Mouse (Mus musculus) kidney, postnatal 25 days (tissue): ENCODE results near the gene Mier2.
A peak's percentile ranks its signal among the peaks of the same experiment; 100 is the strongest.

ENCODE experiments used
- DNase-seq, 2 experiments: peaks; one replicate each; pipeline ENCODE4 v3.0.0; 2021; ENCODE audit warnings: mixed read lengths in 2 of 2

The Mier2 gene

DNA sequence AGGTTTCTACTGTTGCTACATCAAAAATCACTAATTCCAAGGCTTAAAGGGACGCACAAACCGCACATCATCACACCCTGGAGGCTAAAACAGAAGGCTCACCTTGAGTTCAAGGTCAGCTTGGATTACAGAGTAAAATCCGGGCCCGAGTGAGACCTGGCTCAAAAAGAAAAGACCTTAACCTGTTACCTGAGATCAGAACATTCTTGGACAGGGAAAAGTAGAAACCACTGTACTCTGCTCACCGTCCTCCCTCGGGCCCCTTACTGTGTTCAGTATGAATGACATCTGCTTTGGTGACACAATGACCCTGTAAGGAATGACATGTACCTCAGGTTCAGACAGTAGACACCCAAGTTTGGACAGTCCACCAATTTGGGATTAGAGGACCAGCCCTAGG is 19.8 kb upstream of the Mier2 start:
- DNase-seq: peak in 1 of 2 experiments; percentile 10

- DNase-seq: peak in 1 of 2 experiments; percentile 19
Observed at GRCm38 (mm10) chr10:79574350-79574749, 19.4 kb upstream of the Mier2 start.

DNA sequence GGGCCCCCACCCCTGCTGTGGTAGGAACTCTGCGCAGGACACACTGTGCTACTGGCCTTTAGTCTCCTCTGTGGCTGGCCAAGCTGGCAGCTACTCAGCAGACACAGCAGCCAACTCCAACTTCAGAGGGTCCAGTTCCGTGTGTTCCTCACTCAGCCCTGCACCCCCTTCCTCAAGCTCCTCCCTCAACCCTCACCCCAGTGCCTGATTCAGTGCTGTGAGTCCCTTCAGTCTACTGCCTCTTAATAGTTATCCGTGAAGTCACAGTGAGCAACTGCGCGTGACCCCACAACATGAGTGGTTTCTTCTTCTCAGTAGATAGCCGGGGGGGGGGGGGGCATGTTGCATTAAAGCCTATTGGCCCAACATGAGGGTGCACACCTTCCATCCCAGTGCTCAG is 18.6 kb upstream of the Mier2 start:
- DNase-seq: peak in 1 of 2 experiments; percentile 21

DNA sequence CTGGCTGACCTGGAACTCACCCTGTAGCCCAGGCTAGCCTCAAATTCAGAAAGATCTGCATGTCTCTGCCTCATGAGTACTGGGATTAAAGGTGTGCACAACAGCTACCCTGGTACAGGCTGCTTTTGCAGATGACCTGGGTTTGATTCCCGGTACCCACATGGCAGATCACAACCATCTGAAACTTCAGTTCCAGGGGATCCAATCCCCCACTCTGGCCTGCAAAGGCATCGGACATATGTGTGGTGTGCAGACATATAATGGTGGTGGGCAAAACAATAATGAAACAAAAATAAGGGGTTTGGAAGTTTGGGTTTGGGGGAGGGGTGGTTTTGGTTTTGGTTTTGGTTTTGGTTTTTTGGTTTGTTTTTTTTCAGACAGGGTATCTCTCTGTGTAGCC is 16.3 kb upstream of the Mier2 start:
- DNase-seq: peak in 1 of 2 experiments; percentile 11

DNA sequence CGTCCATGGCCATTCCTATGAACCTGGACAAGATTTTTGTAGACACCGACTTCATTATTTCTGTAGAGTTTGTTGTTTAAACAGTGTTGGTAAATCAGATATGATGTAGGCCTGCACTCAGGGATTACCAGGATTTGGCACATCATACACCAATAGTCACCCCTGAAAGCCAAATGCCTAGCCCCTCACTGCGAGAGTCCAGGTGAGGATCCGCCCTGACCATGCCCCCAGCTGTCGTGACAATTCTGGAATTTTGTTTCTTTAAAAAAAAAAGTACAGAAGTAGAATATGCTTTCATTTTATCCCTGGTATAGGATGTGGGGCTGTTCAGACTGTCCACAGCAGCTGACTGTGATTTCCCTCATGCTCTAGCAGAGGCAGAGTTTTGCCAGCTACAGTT is 14.9 kb upstream of the Mier2 start:
- DNase-seq: peak in 1 of 2 experiments; percentile 6

- peak in 1 of 2 experiments; percentile 17 for DNase-seq
Observed at GRCm38 (mm10) chr10:79559716-79560115, 4.7 kb upstream of the Mier2 start.

GRCm38 (mm10) chr10:79557496-79557895 is 2.5 kb upstream of the Mier2 start:
- DNase-seq: peak in 1 of 2 experiments; percentile 15

- peak in 1 of 2 experiments; percentile 11 for DNase-seq
Observed at GRCm38 (mm10) chr10:79556951-79557350, 2.0 kb upstream of the Mier2 start.

- DNase-seq: peak in 1 of 2 experiments; percentile 35
Observed at GRCm38 (mm10) chr10:79555238-79555724, 282 bp upstream of the Mier2 start.

- peak in 1 of 2 experiments; percentile 32 for DNase-seq
Observed at GRCm38 (mm10) chr10:79553691-79554090, 1.3 kb downstream of the Mier2 start.

GRCm38 (mm10) chr10:79553176-79553575 is 1.8 kb downstream of the Mier2 start:
- DNase-seq: peak in 1 of 2 experiments; percentile 20

DNA sequence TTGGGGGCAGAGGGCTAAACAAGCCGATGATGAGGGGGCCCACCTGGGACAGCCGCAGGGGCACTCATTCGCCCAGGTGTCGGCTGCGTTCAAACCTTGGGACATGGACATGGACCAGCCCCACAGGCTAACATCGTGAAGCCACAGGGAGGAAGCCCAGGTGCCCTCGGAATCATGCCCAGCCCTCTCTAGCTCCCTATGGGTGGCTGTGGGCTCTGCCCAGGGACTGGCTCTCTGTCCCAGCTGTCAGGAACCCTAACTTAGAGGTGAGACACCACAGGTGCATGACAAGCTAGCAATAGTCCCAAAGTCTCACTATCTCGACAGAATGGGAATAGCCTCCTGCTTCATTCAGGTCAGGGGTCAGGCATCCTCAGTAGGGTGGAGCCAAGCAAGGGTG is 2.5 kb downstream of the Mier2 start:
- peak in 1 of 2 experiments; percentile 25 for DNase-seq

DNA sequence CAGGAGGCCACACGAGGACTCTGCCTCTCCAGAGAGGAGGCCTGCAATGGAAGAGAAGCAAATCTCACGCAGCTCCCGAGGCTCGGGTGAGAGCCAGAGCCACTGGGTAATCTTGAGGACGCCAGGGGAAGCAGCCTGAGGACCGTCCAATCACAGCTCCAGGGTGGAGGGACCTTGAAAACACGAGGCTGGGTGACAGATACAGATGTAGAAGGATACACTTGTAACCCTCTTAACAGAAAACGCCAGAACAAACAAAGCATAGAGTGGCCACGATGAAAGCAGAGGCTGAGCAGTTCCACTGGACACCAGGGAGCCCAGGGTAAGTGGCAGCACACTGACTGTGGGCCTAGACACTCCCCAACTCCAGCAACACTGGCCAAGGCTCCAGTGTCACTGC is 4.6 kb downstream of the Mier2 start:
- DNase-seq: no peak

- peak in 1 of 2 experiments; percentile 31 for DNase-seq
Observed at GRCm38 (mm10) chr10:79548971-79549723, 5.9 kb downstream of the Mier2 start.

GRCm38 (mm10) chr10:79548546-79548945 is 6.5 kb downstream of the Mier2 start:
- DNase-seq: peak in 1 of 2 experiments; percentile 16

DNA sequence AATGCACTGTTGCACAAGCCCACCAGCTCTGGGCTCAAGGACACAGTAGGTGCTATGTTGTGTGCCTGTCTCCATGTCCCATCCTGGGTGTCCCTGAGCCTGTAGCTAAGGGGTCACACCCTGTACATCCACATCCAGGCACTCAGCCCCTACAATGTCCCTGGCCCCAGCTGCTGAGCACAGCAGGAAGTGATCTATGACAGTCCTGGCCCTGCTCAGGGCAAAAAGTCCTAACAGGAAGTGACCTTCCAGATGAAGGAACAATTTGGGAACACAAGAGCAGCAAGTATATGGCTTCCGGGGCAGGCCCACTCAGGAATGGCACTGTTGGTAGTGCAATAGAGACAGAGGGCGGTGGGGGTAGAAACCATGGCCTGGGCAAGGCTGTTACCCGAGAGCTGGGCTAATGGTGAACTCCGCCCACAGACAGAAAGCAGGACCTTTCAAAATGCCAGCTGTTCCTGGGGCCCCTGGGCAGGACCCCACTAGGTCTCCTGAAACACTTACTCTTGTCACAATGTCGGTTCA is 7.8 kb downstream of the Mier2 start:
- DNase-seq: peak in 1 of 2 experiments; percentile 53

GRCm38 (mm10) chr10:79546483-79546882 is 8.5 kb downstream of the Mier2 start:
- DNase-seq: peak in 1 of 2 experiments; percentile 26

GRCm38 (mm10) chr10:79545891-79546290 is 9.1 kb downstream of the Mier2 start:
- DNase-seq: peak in 1 of 2 experiments; percentile 22

GRCm38 (mm10) chr10:79544631-79545030 is 10.4 kb downstream of the Mier2 start:
- DNase-seq: peak in 1 of 2 experiments; percentile 23

DNA sequence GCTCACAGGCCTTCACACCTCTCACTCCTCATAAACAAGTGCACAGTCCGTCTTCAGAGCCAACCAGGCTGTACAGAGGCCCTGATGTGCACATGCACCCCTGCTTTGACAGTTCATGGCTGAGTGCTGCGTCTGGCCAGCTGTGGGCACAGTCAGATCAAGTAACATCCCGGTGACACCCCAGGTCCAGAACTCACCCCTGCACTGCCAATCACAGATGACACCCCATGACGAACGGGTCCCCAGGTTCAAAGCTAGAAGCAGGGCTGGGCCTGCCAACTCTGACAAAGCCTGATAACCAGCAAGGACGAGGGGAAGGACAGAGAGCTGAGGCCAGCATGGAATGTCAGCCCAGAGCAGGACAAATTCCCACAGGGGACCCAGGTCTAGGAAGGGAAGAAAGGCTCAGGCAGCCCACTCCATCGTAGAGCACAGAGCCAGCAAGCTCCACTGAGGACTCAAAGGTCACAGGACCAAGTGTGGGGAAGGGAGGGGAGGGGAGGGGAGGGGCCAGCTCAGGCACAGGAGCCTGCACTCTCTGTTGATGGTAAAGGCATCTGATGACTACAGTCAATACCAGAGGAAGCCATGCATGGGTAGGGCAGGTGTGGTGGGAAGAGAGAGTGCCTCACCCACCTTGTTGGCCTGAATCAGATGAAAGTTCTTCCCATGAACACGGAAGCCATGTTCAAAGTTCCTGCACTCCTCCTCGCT is 11.0 kb downstream of the Mier2 start:
- peak in 1 of 2 experiments; percentile 35 for DNase-seq

DNA sequence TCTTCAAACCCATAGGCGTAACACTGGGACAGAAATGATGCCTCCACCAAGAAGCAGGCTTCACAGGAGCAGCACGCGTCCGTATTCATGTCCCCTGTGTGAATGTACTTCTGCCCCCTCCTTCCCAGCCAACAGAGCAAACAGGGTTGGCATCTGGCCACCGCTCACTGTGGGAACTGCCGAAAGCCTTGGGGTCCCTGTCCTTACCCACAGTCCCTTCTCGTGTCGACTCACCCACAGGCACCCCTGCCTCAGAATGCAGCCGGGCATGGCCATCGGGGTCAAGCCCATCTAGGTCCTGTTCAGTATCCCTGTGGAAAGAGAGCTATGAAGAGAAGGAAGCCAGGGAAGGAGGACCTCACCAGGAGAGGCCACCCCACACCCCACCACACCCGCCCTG is 12.8 kb downstream of the Mier2 start:
- DNase-seq: peak; percentile 43 to 49

DNA sequence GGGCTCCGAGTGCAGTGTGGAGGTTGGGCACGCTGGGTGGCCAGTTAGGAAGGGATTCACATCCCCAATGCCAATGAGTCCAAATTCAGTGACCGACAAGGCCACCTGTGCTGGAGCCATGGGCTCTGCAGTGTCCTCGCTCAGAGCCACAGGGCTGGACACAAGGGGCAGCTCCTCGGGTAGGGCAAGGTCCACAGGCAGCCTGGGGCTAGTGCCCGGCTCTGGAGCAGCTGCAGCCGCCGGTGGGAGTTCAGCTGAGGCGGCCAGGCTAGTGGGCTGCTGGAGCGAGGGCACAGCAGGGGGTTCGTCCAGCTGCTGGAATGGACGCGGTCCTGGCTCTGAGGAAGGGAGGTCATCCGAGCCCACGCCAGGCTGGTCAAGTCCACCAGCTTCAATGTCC is 13.5 kb downstream of the Mier2 start:
- peak; percentile 54 to 81 for DNase-seq

DNA sequence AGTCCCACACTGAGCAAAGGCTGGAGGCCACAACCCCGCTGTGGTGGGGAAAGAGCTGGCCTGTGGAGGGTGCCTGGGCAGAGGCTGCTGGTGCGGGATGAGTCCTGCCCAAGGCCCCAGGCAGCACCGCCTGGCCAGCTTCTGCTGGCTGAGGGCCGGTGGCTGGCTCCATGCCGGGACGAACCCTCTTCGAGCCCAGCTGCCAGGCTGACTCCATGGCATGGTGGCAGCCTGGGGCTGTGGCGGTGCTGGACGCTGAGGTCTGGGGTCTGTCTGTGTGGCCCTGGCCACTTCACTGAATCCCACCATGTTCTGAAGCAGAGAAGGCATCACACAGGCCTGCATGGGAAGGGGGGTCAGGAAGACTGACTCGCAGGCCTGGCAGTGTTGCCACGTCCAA is 14.3 kb downstream of the Mier2 start:
- peak; percentile 1 to 40 for DNase-seq
